Mouse (Mus musculus) frontal cortex, adult 2 months (tissue): ENCODE data around the gene Usf3. TPM values are rescaled to one million over a fixed set of nuclear protein-coding genes. Genes with fewer than 3 reads are reported as not detected.

ENCODE experiments used
- polyA plus RNA-seq: library from polyadenylated mRNA; depleted of rRNA; stranded (reverse); fragments of >200 nt; gene quantifications from 2 replicates; pipeline ENCODE4 v1.2.3, GENCODE M21; 2012; rRNA removed

Gene Usf3
- polyA plus RNA-seq, 1 experiment = 14.9 TPM

Other genes with a start within 250 kb of the Usf3 start
- gene Qtrt2, start 246.4 kb upstream of the Usf3 start, polyA plus RNA-seq = 34.9 and 44.2 TPM in 2 replicates
- 12.2 and 13.2 TPM in 2 replicates for gene Zdhhc23, start 193.5 kb upstream of the Usf3 start, polyA plus RNA-seq
- 2.8 and 2.9 TPM in 2 replicates for gene Gramd1c, start 109.9 kb upstream of the Usf3 start, polyA plus RNA-seq
- gene Atp6v1a, start 33.5 kb upstream of the Usf3 start, polyA plus RNA-seq = 201 and 231 TPM in 2 replicates
- 26.5 and 27.5 TPM in 2 replicates for gene Naa50, start 33.4 kb upstream of the Usf3 start, polyA plus RNA-seq
- 44.3 and 50.7 TPM in 2 replicates for gene Sidt1, start 159.9 kb downstream of the Usf3 start, polyA plus RNA-seq
- 14.2 and 19.6 TPM in 2 replicates for gene Spice1, start 173.9 kb downstream of the Usf3 start, polyA plus RNA-seq
- gene Cfap44, start 221.6 kb downstream of the Usf3 start, polyA plus RNA-seq = 3.8 and 4.0 TPM in 2 replicates